Mouse (Mus musculus): ENCODE data around the gene Sptssa.

Gene Sptssa

DNA sequence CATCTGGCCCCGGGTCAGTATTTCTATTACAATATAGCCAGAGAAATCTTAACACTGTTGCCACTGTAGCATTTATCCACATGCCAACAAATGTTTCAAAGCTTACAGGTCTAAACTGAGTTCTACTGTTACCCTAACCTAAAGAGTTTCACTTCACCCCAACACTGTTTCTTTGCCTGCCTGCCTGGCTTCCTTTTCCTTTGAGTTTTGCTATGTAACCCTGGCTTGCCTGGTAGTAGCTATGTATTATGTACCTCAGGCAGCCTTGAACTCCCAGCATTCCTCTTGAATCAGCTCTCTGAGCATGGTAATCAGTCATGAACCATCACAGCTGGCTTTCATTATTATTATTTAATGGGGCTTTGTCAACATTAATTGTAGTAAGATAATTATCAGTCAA, 1.6 kb downstream of the Sptssa start:
- DNase-seq, result no peak

- no peak for DNase-seq
Observed at GRCm38 (mm10) chr12:54654141-54654540, 2.2 kb downstream of the Sptssa start.

GRCm38 (mm10) chr12:54652346-54652745, 4.0 kb downstream of the Sptssa start:
- peak; percentile 47 for DNase-seq

GRCm38 (mm10) chr12:54651820-54652219, 4.6 kb downstream of the Sptssa start:
- peak; percentile 36 for DNase-seq

DNA sequence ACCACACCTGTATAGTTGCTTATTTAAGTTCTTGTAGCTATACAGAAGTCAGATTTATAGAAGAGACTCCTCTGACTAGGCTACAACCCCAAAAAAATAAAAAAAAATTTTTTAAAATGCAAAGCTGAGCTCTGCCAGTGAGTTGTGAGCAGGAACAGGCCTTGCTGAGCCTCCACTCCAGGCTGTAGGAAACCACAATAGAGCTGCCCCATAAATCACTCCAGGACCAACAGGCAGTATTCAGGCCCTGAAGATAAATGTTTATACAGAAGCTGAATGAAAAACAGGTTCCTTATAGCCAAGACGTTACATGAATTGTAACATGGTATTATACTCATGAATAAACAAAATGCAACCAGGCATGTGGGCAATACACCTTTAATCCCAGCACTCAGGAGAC, 5.2 kb downstream of the Sptssa start:
- no peak for DNase-seq

DNA sequence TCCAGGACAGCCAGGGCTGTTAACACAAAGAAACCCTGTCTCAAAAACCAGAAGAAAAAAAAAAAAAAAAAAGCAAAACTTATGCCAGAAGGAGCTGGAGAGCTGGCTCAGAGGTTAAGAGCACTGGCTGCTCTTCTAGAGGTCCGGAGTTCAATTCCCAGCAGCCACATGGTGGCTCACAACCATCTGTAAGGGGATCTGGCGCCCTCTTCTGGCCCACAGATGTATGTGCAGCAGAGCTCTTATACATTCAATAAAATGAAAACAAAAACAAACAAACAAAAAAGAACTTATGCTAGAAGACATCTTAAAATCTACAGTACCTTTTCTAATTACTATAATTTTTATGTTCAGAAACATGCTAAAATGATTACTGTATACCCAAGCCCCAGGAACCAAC, 11.4 kb downstream of the Sptssa start:
- DNase-seq, result no peak

DNA sequence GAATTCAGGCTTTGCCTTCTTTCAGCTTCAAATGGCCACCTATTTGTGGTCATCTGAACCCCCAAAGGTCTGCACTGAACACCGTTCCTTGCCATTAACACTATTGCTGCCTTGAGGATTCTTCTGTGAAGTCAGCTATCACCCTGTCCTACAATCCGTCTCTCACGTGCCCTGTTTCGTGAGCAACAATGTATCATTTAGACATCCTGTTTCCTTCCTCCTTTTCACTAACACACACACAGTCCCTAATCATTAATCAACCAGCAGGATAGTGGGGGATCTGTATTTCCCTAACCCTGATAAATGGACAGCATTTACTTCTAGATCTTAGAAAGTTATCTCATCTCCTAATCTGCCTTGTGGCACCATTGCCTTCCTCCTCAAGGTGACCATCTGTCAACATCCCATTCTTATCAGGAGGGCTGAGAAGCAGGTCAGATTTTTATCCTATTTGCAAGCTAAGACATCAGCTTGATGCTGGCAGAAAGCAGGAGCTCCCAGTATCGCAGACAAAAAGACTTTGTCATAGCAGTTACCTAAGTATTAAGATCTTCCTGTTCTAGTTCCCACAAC, 13.0 kb downstream of the Sptssa start:
- no peak for DNase-seq

DNA sequence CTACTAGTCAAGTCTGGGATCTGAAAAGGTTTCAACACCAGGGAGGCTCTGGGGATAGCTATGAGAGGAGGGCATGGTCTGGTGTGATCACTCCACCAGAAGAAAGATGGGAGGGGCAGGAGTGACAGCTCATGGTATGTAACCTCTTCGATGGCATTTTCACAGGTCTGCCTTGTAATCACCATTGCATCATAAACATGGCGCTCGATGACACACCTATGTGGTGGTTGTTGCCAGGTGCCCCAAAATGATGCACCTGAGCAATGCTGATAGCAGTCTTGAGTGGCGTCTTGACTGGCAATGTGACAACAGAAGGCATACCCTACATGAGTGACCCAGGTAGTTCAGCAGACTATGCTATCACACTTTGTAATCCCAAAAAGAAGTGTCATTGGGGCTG, 15.0 kb downstream of the Sptssa start:
- DNase-seq, result no peak

DNA sequence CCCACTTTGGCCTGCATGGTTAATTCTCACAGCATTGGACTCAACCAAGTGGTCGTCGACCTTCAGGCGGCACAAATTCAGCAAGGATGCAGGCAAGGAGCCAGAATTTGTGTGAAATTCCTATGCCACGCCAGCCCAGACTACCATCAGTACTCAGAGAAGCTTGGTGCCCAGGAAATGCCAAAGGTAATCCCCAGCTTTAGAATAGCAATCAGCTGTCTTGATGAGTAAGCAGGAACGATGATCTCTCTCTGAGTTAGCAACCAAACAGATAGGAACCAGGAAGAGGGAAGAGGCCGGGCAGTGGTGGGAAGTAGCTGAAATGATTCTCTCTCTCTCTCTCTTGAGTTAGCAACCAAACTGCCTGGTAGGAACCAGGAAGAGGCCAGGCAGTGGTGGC, 16.1 kb downstream of the Sptssa start:
- no peak for DNase-seq

- no peak for DNase-seq
Observed at GRCm38 (mm10) chr12:54637033-54637432, 19.3 kb downstream of the Sptssa start.

- no peak for DNase-seq
Observed at GRCm38 (mm10) chr12:54632141-54632540, 24.2 kb downstream of the Sptssa start.

- no peak for DNase-seq
Observed at GRCm38 (mm10) chr12:54621942-54622341, 34.4 kb downstream of the Sptssa start.

DNA sequence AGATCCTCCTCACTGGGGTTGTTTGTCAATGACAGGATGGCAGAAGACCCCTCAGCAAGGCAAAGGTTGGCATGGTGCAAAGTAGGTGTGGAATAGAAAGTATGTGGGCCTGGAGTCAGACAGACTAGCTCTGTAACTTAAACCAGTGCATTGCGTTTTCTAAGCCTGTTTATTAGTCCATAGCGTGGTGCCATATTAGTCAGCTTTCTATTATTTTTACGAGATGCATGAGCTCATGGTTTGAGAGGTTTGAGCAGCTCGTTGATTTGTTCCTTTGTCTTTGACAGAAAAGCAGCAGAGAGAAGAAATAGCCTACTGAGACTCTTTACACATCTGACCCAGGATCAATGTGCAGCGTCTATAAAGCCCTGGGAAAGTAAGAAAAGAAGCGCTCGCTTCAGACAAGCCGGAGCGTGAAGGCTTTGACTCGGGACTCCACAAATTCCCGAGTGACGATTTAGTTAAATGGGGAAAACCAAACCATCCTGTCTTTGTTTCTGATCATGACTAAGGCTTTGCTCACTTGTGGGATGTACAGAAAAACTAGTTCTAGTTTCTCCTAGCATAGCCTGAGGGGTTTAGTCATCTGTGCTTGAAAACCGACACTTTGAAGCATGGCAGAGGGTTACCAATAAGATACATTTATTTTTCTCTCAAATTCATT, 36.2 kb downstream of the Sptssa start:
- DNase-seq, result no peak

DNA sequence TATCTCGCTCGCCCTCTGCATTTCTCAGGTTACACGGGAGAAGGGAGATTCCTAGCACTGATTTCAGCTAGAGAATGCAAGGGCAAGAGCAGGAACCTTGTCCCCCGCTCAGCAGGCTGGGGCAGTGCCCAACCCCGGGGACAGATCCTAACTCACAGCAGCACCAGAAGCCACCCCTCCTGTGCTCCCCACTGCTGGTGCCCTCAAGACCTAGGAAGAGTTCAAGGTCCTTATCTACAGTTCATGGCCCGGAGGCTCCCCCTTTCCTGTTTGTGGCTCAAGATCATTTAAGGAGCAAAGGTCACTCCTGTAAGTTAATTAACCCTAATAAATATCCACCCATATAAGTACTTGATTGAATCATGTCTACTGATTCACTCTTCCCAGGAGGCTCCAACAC, 47.4 kb downstream of the Sptssa start:
- DNase-seq, result no peak

GRCm38 (mm10) chr12:54605203-54605602, 51.2 kb downstream of the Sptssa start:
- DNase-seq, result no peak

DNA sequence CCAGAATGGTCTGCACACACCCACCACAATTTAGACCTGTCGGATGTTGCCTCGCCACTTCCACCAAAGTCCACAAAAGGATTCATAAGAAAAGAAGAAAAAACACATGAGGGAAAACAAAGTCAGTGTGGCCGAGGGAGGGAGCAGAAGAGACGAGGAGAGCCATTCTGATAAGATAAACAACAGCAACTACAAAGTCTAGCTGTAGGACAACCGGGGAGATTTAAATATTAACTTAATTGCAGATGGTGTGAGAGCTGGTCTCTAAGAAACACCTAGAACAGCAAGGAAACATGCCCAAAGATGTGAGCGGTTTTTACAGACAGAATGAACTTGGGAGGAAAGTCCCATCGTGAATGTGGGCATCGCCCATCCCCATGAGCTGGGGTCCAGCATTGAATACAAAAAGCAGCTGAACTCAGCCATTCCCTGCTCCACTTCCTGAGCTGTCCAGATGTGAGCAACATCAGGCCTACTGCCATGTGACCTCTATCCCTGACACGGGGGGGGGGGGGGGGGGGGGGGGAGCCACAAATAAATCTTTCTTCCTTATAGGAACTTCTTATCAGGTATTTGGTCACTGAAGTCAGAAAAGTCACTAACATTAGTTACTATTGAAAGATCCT, 52.7 kb downstream of the Sptssa start:
- no peak for DNase-seq

- DNase-seq, result no peak
Observed at GRCm38 (mm10) chr12:54600482-54600881, 55.9 kb downstream of the Sptssa start.

- DNase-seq, result no peak
Observed at GRCm38 (mm10) chr12:54598358-54598757, 58.0 kb downstream of the Sptssa start.

DNA sequence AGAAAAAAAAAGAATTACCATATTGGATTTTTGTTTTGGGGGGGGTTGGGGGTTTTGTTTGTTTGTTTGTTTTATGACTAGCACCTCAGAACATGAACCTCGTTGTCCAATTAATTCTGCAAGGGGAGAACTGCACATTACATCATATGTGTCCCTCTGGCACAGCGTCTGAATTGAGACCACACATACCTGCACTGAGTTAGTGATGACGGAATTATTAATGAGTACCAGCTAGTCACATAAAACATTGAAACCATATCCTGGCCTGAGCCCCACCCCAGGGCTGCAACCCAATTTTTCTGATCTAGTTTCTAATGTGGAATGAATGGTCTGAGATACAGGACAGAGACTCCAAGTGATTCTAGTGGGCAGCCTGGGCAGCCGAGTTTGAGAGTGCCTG, 59.7 kb downstream of the Sptssa start:
- no peak for DNase-seq
